Mouse (Mus musculus) lung, adult 2 months (tissue): Measurements from ENCODE around the gene Lst1.

Source experiments
- CTCF ChIP-seq: fragments of 200-500 bp; IDR thresholded peaks from 2 replicates; pipeline ENCODE4 v1.5.1; 2011; ENCODE audit warnings: mild to moderate bottlenecking, low read length, control low read depth; ENCODE audit not compliant: insufficient read depth
- POLR2A ChIP-seq: fragments of 200-500 bp; IDR thresholded peaks from 2 replicates; pipeline ENCODE4 v1.6.1; 2011; ENCODE audit warnings: low read depth, mild to moderate bottlenecking, control low read depth, low read length, borderline replicate concordance; ENCODE audit errors: extremely low read depth

- TF ChIP-seq CTCF (no peak), POLR2A (no peak)
These were observed 30.4 kb upstream of the Lst1 start for GRCm38 (mm10) chr17:35218516-35219193.
